Mouse (Mus musculus): ENCODE measurements around the gene Ess2. TPM values are rescaled to one million over a fixed set of nuclear protein-coding genes. Genes with fewer than 3 reads are reported as not detected.

Gene Ess2
- polyA plus RNA-seq, 1 experiment from 2014 or later: 42.0 TPM

DNA sequence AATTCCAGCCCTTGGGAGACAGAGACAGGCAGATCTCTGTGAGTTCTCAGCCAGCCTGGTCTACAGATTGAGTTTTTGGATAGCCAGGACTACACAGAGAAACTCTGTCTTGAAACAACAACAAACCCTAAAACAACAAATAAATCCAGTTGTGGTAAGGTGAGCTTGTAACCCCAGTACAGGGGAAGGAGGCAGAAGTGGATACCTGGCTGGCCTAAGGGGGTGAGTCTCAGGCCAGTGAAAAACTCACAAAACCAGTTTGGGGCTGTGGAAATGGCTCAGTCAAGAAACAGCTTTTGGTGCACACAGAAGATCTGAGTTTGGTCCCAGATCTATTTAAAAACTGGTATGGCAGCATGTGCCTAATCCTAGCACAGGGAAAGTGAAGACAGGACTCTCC, 29.0 kb downstream of the Ess2 start:
- DNase-seq (ENCODE audit: low spot score): no peak
- H3K9ac ChIP-seq (ENCODE audit: low read length): no peak overlapping the region
- no peak overlapping the region for H3K4me3 ChIP-seq (ENCODE audit: low read depth, low read length)

DNA sequence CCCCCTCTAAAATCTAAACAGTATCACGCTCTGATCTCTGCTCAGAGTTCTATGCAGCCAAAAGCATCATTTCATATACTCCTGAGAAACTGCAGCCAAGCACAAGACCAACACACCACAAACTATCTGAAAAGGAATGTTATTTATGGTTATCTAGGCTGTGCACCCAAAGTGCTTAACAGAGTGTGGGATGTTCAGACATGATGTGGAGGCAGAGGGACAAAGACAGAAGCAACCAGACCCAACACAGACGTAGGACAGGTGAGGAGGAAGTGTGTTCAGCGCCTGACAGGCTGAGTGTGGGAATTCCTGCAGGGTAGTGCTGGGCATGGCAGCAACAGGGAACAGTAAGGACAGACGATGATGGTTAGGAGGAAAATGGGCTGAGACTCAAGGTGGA, 31.6 kb downstream of the Ess2 start:
- Histone ChIP-seq H3K4me2 (ENCODE audit: low read depth) (no peak overlapping the region), H3K4me3 (ENCODE audit: low read depth, low read length) (no peak overlapping the region), H3K27me3 (ENCODE audit: control insufficient read depth, insufficient read depth, low read length) (no peaks in the 10 kb centered on the region), H3K9me3 (ENCODE audit: control insufficient read depth, low read length) (no peaks in the 10 kb centered on the region), H3K27ac (ENCODE audit: low read depth, low read length) (no peak overlapping the region), H3K36me3 (ENCODE audit: control insufficient read depth, insufficient read depth, low read length) (peaks cover 5% of the 10 kb centered on the region), H3K4me1 (ENCODE audit: control insufficient read depth, insufficient read depth, low read length) (no peaks in the 10 kb centered on the region), H3K9ac (ENCODE audit: low read length) (no peak overlapping the region)
- 90% methylated on average over 4 of the region's 4 CpGs for WGBS
- ATAC-seq (ENCODE audit: insufficient read depth, low FRiP score, low TSS enrichment): no peak
- DNase-seq (ENCODE audit: low spot score): no peak

More for the DNA sequence above, 29.0 kb downstream of the Ess2 start:
- no peaks in the 10 kb centered on the region for H3K9me3 ChIP-seq (ENCODE audit: control insufficient read depth, low read length)
- H3K4me2 ChIP-seq (ENCODE audit: low read depth): no peak overlapping the region
- no peaks in the 10 kb centered on the region for H3K27me3 ChIP-seq (ENCODE audit: control insufficient read depth, insufficient read depth, low read length)
- H3K36me3 ChIP-seq (ENCODE audit: control insufficient read depth, insufficient read depth, low read length): peaks cover 4% of the 10 kb centered on the region
- ATAC-seq (ENCODE audit: insufficient read depth, low FRiP score, low TSS enrichment): no peak
- no peaks in the 10 kb centered on the region for H3K4me1 ChIP-seq (ENCODE audit: control insufficient read depth, insufficient read depth, low read length)
- H3K27ac ChIP-seq (ENCODE audit: low read depth, low read length): no peak overlapping the region

DNA sequence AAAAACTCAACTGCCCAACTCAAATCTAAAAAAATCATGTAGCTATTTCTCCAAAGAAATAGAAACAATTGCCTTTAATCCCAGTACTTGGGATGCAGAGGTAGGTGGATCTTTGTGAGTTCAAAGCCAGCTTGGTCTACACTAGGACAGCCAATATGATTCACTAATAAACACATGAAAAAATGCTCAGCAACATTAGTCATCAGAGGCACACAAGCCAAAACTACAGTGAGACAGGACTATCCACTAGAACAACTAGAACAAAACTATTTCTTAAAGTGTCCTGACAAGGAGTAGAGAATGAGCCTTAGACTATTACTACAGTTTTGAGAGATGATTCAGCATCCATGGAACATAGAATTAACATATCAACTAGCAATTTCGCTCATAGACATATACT, 35.1 kb downstream of the Ess2 start:
- no peak overlapping the region for H3K27ac ChIP-seq (ENCODE audit: low read depth, low read length)
- H3K27me3 ChIP-seq (ENCODE audit: control insufficient read depth, insufficient read depth, low read length): no peaks in the 10 kb centered on the region
- H3K4me3 ChIP-seq (ENCODE audit: low read depth, low read length): no peak overlapping the region
- ATAC-seq (ENCODE audit: insufficient read depth, low FRiP score, low TSS enrichment): no peak
- no peak for DNase-seq (ENCODE audit: low spot score)
- H3K4me1 ChIP-seq (ENCODE audit: control insufficient read depth, insufficient read depth, low read length): no peaks in the 10 kb centered on the region
- peaks cover 2% of the 10 kb centered on the region for H3K36me3 ChIP-seq (ENCODE audit: control insufficient read depth, insufficient read depth, low read length)
- 89% methylated on average over 1 of the region's 1 CpGs for WGBS
- no peak overlapping the region for H3K9ac ChIP-seq (ENCODE audit: low read length)
- no peaks in the 10 kb centered on the region for H3K9me3 ChIP-seq (ENCODE audit: control insufficient read depth, low read length)
- H3K4me2 ChIP-seq (ENCODE audit: low read depth): no peak overlapping the region

DNA sequence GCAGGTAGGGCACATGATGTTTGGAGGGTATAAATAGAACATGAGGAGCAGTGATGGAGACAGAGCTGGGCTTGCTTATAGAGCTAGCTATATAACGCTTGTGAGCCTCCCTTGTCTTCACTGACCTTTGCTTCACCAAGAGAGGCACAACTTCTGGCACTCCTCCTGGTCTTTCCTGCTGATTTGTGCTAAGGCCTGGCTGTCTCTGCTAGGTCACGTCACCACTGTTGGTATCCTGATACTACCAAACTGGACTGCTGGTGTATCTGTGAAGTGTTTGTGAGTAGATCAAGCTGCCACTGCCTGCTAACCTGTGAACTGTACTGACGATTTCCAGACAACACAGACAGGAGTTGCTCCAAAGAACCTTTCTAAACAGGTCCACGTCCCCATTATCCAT, 36.0 kb downstream of the Ess2 start:
- whole genome bisulfite sequencing: 88% methylated on average over 4 of the region's 4 CpGs
- H3K4me2 ChIP-seq (ENCODE audit: low read depth): no peak overlapping the region
- DNase-seq (ENCODE audit: low spot score) (no peak), ATAC-seq (ENCODE audit: insufficient read depth, low FRiP score, low TSS enrichment) (no peak)
- H3K4me3 ChIP-seq (ENCODE audit: low read depth, low read length): no peak overlapping the region
- no peak overlapping the region for H3K9ac ChIP-seq (ENCODE audit: low read length)
- no peaks in the 10 kb centered on the region for H3K27me3 ChIP-seq (ENCODE audit: control insufficient read depth, insufficient read depth, low read length)
- peaks cover 2% of the 10 kb centered on the region for H3K36me3 ChIP-seq (ENCODE audit: control insufficient read depth, insufficient read depth, low read length)
- H3K9me3 ChIP-seq (ENCODE audit: control insufficient read depth, low read length): no peaks in the 10 kb centered on the region
- H3K4me1 ChIP-seq (ENCODE audit: control insufficient read depth, insufficient read depth, low read length): no peaks in the 10 kb centered on the region
- H3K27ac ChIP-seq (ENCODE audit: low read depth, low read length): no peak overlapping the region

DNA sequence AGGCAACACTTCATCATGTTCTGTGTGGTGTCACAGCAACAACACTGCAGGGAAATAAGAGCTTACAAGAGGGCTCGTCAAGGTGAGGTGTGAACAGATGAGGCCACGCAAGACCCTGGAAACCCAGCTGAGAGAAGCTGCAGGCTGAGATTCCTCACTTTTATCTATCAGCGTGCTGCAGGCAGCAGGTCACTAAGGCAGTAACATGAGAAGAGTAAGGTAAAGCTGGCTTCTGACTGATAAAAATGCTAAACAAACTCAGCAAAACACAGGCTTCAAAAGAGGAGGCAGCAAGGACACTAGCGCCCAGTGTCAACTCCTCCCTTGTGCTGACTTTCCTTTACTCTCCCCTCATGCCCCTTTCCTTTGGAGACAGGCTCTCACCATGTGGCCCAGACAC, 38.2 kb downstream of the Ess2 start:
- no peak overlapping the region for H3K27ac ChIP-seq (ENCODE audit: low read depth, low read length)
- H3K9me3 ChIP-seq (ENCODE audit: control insufficient read depth, low read length): no peaks in the 10 kb centered on the region
- WGBS: 73% methylated on average over 4 of the region's 4 CpGs
- DNase-seq (ENCODE audit: low spot score): no peak
- H3K4me3 ChIP-seq (ENCODE audit: low read depth, low read length): no peak overlapping the region
- ATAC-seq (ENCODE audit: insufficient read depth, low FRiP score, low TSS enrichment): no peak
- no peak overlapping the region for H3K4me2 ChIP-seq (ENCODE audit: low read depth)
- no peak overlapping the region for H3K9ac ChIP-seq (ENCODE audit: low read length)
- H3K36me3 ChIP-seq (ENCODE audit: control insufficient read depth, insufficient read depth, low read length): peaks cover 7% of the 10 kb centered on the region
- H3K27me3 ChIP-seq (ENCODE audit: control insufficient read depth, insufficient read depth, low read length): no peaks in the 10 kb centered on the region
- H3K4me1 ChIP-seq (ENCODE audit: control insufficient read depth, insufficient read depth, low read length): no peaks in the 10 kb centered on the region

DNA sequence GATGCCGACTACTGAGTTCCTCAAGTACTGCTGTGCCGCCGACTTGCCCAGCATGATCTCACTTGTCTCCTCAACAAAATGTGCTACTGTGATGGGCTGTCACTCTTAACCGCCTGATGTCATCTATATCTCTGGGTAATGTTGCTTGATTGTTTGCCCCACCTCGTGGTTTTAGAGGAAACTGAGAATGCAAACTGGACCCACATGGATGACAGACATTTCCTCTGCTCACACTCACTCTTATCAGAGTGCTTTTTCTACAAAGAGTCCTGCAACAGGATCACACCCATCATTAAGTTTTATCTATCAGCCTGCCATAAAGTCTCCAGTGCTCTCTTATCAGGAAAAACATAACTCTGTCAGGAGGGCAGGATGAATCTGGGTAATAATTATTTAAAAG, 39.9 kb downstream of the Ess2 start:
- 90% methylated on average over 5 of the region's 5 CpGs for WGBS
- DNase-seq (ENCODE audit: low spot score): no peak
- H3K9ac ChIP-seq (ENCODE audit: low read length): no peak overlapping the region
- H3K36me3 ChIP-seq (ENCODE audit: control insufficient read depth, insufficient read depth, low read length): 0 out of 2 replicates have a peak, but pooled peaks cover 5% of the 10 kb centered on the region
- no peaks in the 10 kb centered on the region for H3K9me3 ChIP-seq (ENCODE audit: control insufficient read depth, low read length)
- H3K4me1 ChIP-seq (ENCODE audit: control insufficient read depth, insufficient read depth, low read length): no peaks in the 10 kb centered on the region
- H3K27me3 ChIP-seq (ENCODE audit: control insufficient read depth, insufficient read depth, low read length): no peaks in the 10 kb centered on the region
- H3K4me2 ChIP-seq (ENCODE audit: low read depth): no peak overlapping the region
- no peak overlapping the region for H3K27ac ChIP-seq (ENCODE audit: low read depth, low read length)
- no peak overlapping the region for H3K4me3 ChIP-seq (ENCODE audit: low read depth, low read length)
- no peak for ATAC-seq (ENCODE audit: insufficient read depth, low FRiP score, low TSS enrichment)

DNA sequence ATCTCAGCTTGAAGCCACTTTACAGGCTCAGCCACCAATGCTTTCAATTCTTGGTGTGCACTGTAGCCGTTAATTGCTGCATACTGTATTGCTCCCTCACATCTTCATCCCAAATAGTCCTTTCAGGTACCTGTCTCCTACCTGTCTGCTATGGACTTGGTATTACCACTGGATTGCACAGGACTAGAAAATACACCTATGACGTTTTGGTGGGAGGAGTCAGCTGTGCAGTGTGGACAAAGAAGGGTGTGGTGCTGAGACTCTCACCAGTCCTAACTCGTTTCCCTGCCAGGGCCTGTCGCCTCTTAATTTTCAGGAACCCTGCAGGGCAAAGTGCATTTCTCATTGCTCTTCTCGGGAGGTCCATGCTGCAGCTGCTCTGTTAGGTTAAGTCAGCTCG, 45.4 kb downstream of the Ess2 start:
- WGBS: 77% methylated on average over 6 of the region's 6 CpGs
- 0 out of 2 replicates have a peak, but pooled peaks cover 5% of the 10 kb centered on the region for H3K36me3 ChIP-seq (ENCODE audit: control insufficient read depth, insufficient read depth, low read length)
- ATAC-seq (ENCODE audit: insufficient read depth, low FRiP score, low TSS enrichment) (no peak), DNase-seq (ENCODE audit: low spot score) (no peak)
- no peaks in the 10 kb centered on the region for H3K4me1 ChIP-seq (ENCODE audit: control insufficient read depth, insufficient read depth, low read length)
- H3K9ac ChIP-seq (ENCODE audit: low read length): no peak overlapping the region
- no peaks in the 10 kb centered on the region for H3K27me3 ChIP-seq (ENCODE audit: control insufficient read depth, insufficient read depth, low read length)
- H3K9me3 ChIP-seq (ENCODE audit: control insufficient read depth, low read length): no peaks in the 10 kb centered on the region
- no peak overlapping the region for H3K4me2 ChIP-seq (ENCODE audit: low read depth)
- H3K4me3 ChIP-seq (ENCODE audit: low read depth, low read length): no peak overlapping the region
- H3K27ac ChIP-seq (ENCODE audit: low read depth, low read length): no peak overlapping the region

DNA sequence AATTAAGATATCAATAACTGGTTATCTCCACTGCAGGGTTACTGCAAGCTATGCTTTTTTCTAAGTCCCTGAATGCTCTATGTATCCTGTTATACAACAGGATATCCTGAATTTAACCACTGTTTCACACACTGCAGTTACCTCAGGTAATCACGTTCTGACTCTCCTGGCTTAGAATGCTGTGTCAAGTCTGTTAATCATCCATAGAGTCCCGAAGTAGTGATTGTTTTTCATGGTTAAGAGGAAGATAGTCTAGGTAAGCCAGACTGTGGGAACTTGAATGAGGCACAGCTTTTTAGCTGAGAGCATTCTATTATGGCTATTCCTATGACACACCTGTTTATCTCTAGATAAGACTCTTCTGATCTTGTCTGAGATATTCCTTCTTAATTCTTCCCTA, 45.9 kb downstream of the Ess2 start:
- H3K36me3 ChIP-seq (ENCODE audit: control insufficient read depth, insufficient read depth, low read length): 0 out of 2 replicates have a peak, but pooled peaks cover 5% of the 10 kb centered on the region

DNA sequence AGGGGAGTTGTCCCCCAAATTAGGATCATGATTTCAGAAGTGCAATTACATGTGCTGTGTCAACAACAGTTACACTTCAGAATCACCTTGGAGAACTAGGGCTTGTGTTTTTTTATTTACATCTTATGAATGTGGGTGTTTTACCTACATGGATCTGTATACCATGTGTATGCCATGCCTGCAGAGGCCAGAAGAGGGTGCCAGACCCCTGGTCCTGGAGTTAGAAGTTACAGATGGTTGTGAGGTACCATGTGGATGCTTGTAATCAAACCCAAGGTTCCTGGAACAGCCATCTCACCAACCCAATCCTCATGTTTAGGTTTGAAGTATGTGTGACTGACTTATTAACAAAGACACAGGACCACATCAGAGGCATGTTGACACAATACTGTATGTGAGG, 52.6 kb downstream of the Ess2 start:
- ATAC-seq (ENCODE audit: insufficient read depth, low FRiP score, low TSS enrichment) (no peak), DNase-seq (ENCODE audit: low spot score) (no peak)
- H3K4me1 ChIP-seq (ENCODE audit: control insufficient read depth, insufficient read depth, low read length): no peaks in the 10 kb centered on the region
- peaks cover 32% of the 10 kb centered on the region for H3K36me3 ChIP-seq (ENCODE audit: control insufficient read depth, insufficient read depth, low read length)
- H3K27ac ChIP-seq (ENCODE audit: low read depth, low read length): no peak overlapping the region
- H3K9ac ChIP-seq (ENCODE audit: low read length): no peak overlapping the region
- no peaks in the 10 kb centered on the region for H3K9me3 ChIP-seq (ENCODE audit: control insufficient read depth, low read length)
- no peaks in the 10 kb centered on the region for H3K27me3 ChIP-seq (ENCODE audit: control insufficient read depth, insufficient read depth, low read length)
- H3K4me2 ChIP-seq (ENCODE audit: low read depth): no peak overlapping the region
- no peak overlapping the region for H3K4me3 ChIP-seq (ENCODE audit: low read depth, low read length)

More for the DNA sequence above, 45.9 kb downstream of the Ess2 start:
- DNase-seq (ENCODE audit: low spot score): no peak
- Histone ChIP-seq H3K9me3 (ENCODE audit: control insufficient read depth, low read length) (no peaks in the 10 kb centered on the region), H3K27me3 (ENCODE audit: control insufficient read depth, insufficient read depth, low read length) (no peaks in the 10 kb centered on the region), H3K4me2 (ENCODE audit: low read depth) (no peak overlapping the region), H3K4me1 (ENCODE audit: control insufficient read depth, insufficient read depth, low read length) (no peaks in the 10 kb centered on the region), H3K4me3 (ENCODE audit: low read depth, low read length) (no peak overlapping the region), H3K9ac (ENCODE audit: low read length) (no peak overlapping the region), H3K27ac (ENCODE audit: low read depth, low read length) (no peak overlapping the region)
- no peak for ATAC-seq (ENCODE audit: insufficient read depth, low FRiP score, low TSS enrichment)
- WGBS: 96% methylated on average over 2 of the region's 2 CpGs
